Mouse (Mus musculus) right cerebral cortex, postnatal 10 days (tissue): ENCODE results near the gene Dcaf7.

ENCODE experiments used
- DNase-seq, 2 experiments: peaks; one replicate each; pipeline ENCODE4 v3.0.0; 2021; ENCODE audit warnings: low spot score in 2 of 2

Gene Dcaf7

GRCm38 (mm10) chr11:106045256-106045655 is 8.6 kb downstream of the Dcaf7 start:
- no peak for DNase-seq

DNA sequence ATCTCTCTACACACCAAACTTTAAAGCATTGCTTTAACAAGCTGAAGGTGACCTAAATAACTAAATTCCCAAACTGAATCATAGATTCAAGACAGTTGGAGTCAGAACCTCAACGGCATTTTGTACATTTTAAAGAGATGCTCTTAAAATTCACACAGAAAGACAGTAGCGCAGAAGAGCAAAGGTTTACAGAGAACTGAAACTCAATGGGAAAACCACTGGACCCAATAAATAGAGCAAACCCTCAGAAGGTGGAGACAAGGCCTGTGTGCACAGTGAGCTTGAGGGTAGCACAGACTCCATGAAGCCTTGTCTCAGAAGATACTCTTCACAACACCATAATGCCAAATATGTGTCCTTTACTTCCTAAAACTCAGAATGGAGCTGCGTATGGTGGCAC is 9.1 kb downstream of the Dcaf7 start:
- DNase-seq, result no peak

DNA sequence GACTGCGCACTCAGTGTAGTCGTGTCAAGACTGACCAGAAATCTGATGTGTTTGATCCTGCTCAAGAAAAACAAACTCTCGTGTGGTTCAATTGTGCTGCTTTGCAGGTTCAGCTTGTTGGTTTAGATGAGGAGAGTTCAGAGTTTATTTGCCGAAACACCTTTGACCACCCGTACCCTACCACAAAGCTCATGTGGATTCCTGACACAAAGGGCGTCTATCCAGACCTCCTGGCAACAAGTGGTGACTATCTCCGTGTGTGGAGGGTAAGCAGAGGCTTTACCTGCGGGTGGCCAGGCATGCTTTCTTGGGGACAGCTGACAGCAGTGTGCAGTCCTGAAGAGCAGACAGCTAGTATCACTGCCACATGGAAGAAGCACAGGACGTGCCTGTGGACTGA is 9.9 kb downstream of the Dcaf7 start:
- no peak for DNase-seq

GRCm38 (mm10) chr11:106053921-106054320 is 17.2 kb downstream of the Dcaf7 start:
- DNase-seq, result no peak

- no peak for DNase-seq
Observed at GRCm38 (mm10) chr11:106054600-106054999, 17.9 kb downstream of the Dcaf7 start.

- DNase-seq, result no peak
Observed at GRCm38 (mm10) chr11:106055341-106055740, 18.7 kb downstream of the Dcaf7 start.

- DNase-seq, result no peak
Observed at GRCm38 (mm10) chr11:106056819-106057491, 20.3 kb downstream of the Dcaf7 start.

DNA sequence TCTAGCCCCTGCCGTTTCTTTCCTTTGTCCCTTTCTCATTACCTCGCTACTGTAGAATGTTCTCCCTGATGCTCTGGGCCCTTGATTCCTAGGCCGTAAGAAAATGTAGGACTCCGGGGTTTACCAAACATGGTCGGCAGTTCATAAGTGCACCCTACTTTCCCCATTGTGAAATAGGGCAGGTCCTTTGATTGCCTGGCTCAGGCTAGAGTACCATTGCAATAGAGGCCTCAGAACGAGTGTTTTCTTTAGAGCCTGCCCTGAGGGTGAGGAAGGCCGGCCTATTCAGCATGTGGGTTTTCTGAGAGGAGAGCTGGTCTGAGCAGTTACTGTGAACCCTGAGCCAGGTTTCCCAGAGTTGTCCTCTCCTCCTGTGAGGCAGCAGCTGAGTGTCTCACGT is 21.3 kb downstream of the Dcaf7 start:
- no peak for DNase-seq

DNA sequence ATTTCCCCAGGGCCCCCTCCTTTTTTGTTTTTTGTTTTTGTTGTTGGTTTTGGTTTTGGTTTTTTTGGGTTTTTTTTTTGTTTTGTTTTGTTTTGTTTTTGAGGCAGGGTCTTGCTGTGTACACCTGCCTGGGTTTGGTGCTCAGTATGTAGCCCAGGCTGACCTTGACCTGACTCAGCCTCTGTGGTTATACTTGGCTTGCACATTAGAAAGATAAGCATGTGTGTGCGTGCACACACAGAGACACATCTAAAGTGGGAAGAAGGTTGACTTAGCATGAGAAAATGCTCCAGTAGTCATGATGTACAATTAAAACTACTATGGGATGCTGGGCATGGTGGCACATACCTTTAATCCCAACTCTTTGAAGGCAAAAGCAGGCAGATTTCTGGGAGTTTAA is 23.9 kb downstream of the Dcaf7 start:
- no peak for DNase-seq

- DNase-seq, result no peak
Observed at GRCm38 (mm10) chr11:106061311-106061710, 24.6 kb downstream of the Dcaf7 start.

DNA sequence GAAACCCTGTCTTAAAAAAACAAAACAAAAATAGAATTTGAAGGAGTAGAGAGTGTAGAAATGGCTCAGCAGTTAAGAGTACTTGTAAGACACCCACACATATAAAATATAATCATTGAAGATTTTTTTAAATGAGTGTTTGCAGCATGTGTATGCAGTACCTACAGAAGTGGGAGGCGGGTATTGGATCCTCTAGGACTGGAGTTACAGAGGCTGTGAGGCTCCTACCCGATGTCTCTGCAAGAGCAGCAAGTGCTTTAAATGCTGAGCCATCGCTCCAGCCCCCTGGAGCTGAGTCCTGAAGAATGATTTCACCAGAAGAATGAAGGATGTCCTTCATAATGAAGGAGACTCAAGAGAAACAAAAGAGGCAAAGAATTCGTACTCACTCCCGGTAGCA is 27.1 kb downstream of the Dcaf7 start:
- no peak for DNase-seq

- no peak for DNase-seq
Observed at GRCm38 (mm10) chr11:106065073-106065922, 28.6 kb downstream of the Dcaf7 start.

- DNase-seq, result peak; percentile 97 to 98
Observed at GRCm38 (mm10) chr11:106065923-106066571, 29.4 kb downstream of the Dcaf7 start, which contains the start of gene Taco1. Gene Taco1 (plus strand): TSS chr11:106066061.

GRCm38 (mm10) chr11:106066616-106067015 is 29.9 kb downstream of the Dcaf7 start:
- peak in 1 of 2 experiments; percentile 70 for DNase-seq

DNA sequence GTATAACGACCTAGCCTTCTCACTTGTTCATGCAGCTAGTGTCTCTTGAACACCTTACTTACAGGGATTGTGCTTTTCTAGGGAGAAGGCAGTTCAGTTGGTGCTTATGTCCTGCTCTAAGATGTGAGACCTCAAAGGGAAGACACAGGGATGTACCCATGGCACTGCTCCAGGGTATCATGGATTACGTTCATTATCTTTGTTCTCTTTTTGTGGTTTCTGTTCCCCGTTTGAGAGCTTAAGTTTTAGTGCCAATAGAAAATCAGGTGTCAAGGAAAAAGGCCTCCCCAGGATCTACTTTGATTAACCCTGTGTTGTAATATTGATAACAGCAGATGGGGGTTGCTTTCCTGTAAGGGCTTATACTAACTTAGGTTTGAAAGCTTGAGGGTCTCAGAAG is 37.1 kb downstream of the Dcaf7 start:
- no peak for DNase-seq

DNA sequence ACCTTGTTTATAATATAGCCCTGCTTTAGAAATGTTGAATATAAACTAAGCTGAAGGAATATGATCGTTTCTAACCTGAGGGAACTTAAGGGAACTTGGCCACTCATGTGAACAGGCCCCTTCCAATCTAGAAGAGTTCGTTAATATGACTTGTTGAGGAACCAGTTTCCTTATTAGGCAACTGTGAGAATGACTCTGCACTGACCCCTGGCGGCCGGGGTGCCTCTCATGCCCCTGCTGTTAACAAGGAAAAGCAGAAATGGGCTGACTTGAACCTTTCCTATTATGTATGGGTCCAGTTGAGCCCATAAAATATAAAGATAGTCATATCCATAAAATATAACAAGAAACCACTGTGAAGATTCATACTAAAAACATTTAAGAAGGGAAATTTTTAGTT is 39.6 kb downstream of the Dcaf7 start:
- peak in 1 of 2 experiments; percentile 70 for DNase-seq

GRCm38 (mm10) chr11:106083708-106084701 is 47.3 kb downstream of the Dcaf7 start, which contains the start of gene Map3k3:
Gene Map3k3 (plus strand): TSS chr11:106084613.
- DNase-seq, result peak; percentile 100

- peak; percentile 79 to 80 for DNase-seq
Observed at GRCm38 (mm10) chr11:106084911-106085561, 48.4 kb downstream of the Dcaf7 start.

- no peak for DNase-seq
Observed at GRCm38 (mm10) chr11:106098223-106098622, 61.6 kb downstream of the Dcaf7 start.

DNA sequence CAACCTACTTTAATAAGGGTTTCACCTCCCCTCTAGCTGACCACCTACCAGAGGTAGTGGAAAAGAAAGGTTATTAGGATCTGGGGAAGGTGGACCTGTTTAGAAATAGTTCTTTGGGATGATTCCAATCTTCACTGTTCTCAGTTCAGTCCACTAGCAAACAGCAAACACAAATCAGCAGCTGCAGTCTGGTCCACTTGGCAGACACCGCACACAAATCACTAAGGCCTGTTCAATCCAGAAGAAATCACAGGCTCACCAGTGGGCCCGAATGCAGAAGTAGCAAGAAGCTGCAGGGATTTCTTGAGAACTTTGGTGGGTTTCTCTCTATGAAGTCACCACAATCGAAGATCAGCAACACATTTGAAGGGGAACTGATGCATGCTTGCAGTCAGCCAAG is 66.2 kb downstream of the Dcaf7 start:
- peak in 1 of 2 experiments; percentile 29 for DNase-seq
